Mouse (Mus musculus): ENCODE data around the gene Cela1. TPM values are rescaled to one million over a fixed set of nuclear protein-coding genes. Genes with fewer than 3 reads are reported as not detected.

Cela1 gene
- polyA plus RNA-seq, 1 experiment from 2014 or later: 2.2 TPM

DNA sequence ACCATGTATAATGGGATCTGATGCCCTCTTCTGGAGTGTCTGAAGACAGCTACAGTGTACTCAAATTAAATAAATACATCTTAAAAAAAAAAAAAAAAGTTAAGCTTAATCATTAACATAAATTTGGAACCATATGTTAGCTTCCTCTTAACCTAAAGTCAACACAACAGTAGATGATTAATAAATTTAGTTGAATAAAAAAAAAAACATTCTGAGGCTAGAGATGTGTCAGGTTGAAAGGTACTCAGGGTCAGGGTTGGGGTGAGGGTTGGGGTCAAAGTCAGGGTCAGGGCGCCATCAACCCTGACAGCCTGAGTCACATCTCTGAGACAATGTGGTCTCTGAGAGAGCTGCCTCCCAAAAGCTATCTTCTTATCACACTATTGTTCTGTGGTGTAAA lies 33.5 kb downstream of the Cela1 start:
- no peak overlapping the region for H3K9ac ChIP-seq
- 76% methylated on average over 1 of the region's 1 CpGs for WGBS
- H3K4me2 ChIP-seq: no peak overlapping the region
- H3K4me1 ChIP-seq (replicated peaks): no peaks in the 10 kb centered on the region
- no peak overlapping the region for H3K4me3 ChIP-seq
- H3K36me3 ChIP-seq: no peaks in the 10 kb centered on the region
- no peak overlapping the region for H3K27ac ChIP-seq
- ATAC-seq (replicated peaks; ENCODE audit: insufficient number of reproducible peaks, insufficient read depth, low FRiP score, low read depth): no peak
- H3K9me3 ChIP-seq (replicated peaks): no peaks in the 10 kb centered on the region
- no peaks in the 10 kb centered on the region for H3K27me3 ChIP-seq

DNA sequence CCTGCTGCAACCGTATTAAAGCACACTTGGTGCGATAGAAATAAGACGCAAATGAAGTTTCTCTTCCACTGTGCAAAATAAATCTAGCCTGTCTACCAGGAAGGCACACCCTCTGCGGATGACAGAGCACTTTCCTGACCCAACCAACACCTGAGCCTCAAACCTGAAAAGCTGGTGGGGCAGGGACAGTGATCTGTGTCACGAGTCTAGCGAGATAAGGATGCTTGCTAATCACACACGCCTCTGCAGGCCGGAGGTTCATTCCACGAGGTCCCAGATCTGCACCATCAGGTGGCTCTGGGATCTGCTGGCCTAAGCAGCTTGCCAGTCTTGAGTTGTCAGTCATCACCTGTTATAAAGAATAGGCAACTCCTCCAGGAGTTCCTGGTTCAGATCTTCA lies 36.1 kb downstream of the Cela1 start:
- no peaks in the 10 kb centered on the region for H3K27me3 ChIP-seq
- no peaks in the 10 kb centered on the region for H3K9me3 ChIP-seq (replicated peaks)
- no peaks in the 10 kb centered on the region for H3K4me1 ChIP-seq (replicated peaks)
- no peak overlapping the region for H3K9ac ChIP-seq
- no peak overlapping the region for H3K27ac ChIP-seq
- ATAC-seq (replicated peaks; ENCODE audit: insufficient number of reproducible peaks, insufficient read depth, low FRiP score, low read depth): no peak
- H3K4me3 ChIP-seq: no peak overlapping the region
- WGBS: 54% methylated on average over 9 of the region's 9 CpGs
- H3K4me2 ChIP-seq: no peak overlapping the region
- H3K36me3 ChIP-seq: no peaks in the 10 kb centered on the region

DNA sequence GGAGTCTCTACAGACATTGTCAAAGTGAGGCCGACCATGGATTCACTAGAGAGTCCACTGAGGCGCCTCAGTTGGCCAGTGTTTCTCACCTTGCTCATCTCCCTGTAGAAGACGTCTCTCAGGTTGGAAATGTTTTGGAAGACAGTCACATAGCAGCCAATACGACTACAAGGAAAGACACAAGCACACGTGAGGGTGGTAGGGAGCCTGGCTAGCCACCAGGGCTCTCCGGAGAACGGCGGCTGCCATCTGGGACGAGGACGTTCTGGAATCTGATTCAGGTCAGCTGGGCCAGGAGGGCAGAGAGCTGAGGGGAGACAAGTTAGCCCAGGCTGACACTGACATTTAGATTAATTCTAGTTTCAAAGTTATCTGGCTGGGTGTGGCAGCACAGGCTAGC lies 37.6 kb downstream of the Cela1 start:
- no peak for ATAC-seq (replicated peaks; ENCODE audit: insufficient number of reproducible peaks, insufficient read depth, low FRiP score, low read depth)
- Histone ChIP-seq H3K4me2 (no peak overlapping the region), H3K9me3 (replicated peaks) (no peaks in the 10 kb centered on the region), H3K27ac (no peak overlapping the region), H3K4me1 (replicated peaks) (no peaks in the 10 kb centered on the region), H3K9ac (no peak overlapping the region), H3K27me3 (peaks cover 3% of the 10 kb centered on the region; the same call in 1 of the 2 replicates), H3K36me3 (no peaks in the 10 kb centered on the region), H3K4me3 (no peak overlapping the region)
- WGBS: 74% methylated on average over 10 of the region's 10 CpGs

DNA sequence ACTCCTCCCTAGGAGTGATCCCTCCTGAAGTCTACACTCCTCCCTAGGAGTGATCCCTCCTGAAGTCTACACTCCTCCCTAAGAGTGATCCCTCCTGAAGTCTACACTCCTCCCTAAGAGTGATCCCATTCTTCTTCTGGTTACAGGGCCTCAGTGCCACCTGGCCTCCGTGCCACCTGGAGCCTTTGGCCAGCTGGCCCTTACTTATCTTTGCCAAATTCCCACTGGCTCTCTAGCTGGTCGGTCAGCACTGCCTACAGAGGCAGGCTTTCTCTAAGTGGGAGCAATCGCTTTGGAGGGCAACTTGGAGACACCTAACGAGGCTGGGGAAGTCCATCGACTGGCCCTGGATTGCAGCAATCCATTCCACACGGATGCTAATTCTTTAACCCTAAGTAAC lies 41.6 kb downstream of the Cela1 start:
- Histone ChIP-seq H3K4me3 (no peak overlapping the region), H3K4me2 (no peak overlapping the region), H3K27ac (no peak overlapping the region), H3K27me3 (peaks cover 7% of the 10 kb centered on the region; the same call in 1 of the 2 replicates), H3K36me3 (no peaks in the 10 kb centered on the region), H3K4me1 (replicated peaks) (peaks cover 4% of the 10 kb centered on the region; the same call in 1 of the 2 replicates), H3K9ac (no peak overlapping the region), H3K9me3 (replicated peaks) (no peaks in the 10 kb centered on the region)
- ATAC-seq (replicated peaks; ENCODE audit: insufficient number of reproducible peaks, insufficient read depth, low FRiP score, low read depth): no peak
- 71% methylated on average over 6 of the region's 6 CpGs for WGBS

DNA sequence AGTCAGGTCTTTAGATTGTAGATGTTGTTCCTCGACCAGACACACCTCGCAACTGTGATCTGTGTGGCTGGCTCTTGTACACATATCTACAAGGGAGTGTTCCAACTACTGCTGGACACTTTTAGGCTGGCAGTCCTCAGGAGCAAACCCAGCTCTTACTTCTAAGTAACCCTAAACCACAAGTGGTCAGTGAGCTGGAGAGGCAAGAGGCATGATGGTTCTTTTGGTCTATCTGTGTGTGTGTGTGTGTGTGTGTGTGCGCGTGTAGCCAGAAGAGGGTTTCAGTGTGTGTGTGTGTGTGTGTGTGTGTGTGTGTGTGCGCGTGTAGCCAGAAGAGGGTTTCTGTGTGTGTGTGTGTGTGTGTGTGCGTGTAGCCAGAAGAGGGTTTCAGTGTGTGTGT lies 45.3 kb downstream of the Cela1 start:
- H3K9me3 ChIP-seq (replicated peaks): no peaks in the 10 kb centered on the region
- no peak overlapping the region for H3K4me2 ChIP-seq
- 90% methylated on average over 7 of the region's 7 CpGs for WGBS
- peaks cover 17% of the 10 kb centered on the region for H3K4me1 ChIP-seq (replicated peaks)
- H3K4me3 ChIP-seq: no peak overlapping the region
- H3K9ac ChIP-seq: no peak overlapping the region
- no peaks in the 10 kb centered on the region for H3K36me3 ChIP-seq
- H3K27ac ChIP-seq: no peak overlapping the region
- H3K27me3 ChIP-seq: peaks cover 22% of the 10 kb centered on the region
- no peak for ATAC-seq (replicated peaks; ENCODE audit: insufficient number of reproducible peaks, insufficient read depth, low FRiP score, low read depth)

DNA sequence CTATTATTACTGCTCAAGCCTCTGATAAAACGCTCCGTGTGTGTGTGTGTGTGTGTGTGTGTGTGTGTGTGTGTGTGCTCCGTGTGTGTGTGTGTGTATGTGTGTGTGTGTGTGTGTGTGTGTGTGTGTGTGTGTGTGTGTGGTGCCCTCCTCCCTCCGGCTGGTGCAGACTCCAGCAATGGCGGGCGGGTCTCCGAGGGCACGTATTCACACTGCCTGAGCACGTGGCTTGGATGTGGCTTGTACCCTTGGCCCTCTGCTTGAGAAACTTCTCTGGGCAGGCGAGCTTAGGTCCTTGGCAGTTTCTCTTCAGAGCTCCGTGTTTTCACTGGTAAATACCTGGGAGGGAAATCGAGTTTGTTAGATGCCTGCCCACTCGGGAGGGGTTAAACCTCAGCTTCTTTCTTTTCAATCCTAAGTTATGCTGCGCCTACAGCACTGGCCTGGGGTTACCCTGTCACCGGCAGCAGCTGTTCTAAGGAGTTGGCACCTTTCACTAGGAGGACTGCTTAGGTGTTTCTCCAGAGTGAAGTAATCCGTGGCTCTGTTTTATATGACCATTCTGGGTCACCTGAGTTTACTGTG lies 46.4 kb downstream of the Cela1 start:
- 53% methylated on average over 11 of the region's 16 CpGs for WGBS
- H3K9me3 ChIP-seq (replicated peaks): no peaks in the 10 kb centered on the region
- peak overlapping the region; percentile 26 for H3K4me2 ChIP-seq
- H3K4me1 ChIP-seq (replicated peaks): peaks cover 28% of the 10 kb centered on the region
- no peak overlapping the region for H3K4me3 ChIP-seq
- H3K27ac ChIP-seq: peak overlapping the region; percentile 48; the same call in 1 of the 2 replicates
- H3K27me3 ChIP-seq: peaks cover 31% of the 10 kb centered on the region
- H3K9ac ChIP-seq: no peak overlapping the region; the same call in 1 of the 2 replicates
- no peak for ATAC-seq (replicated peaks; ENCODE audit: insufficient number of reproducible peaks, insufficient read depth, low FRiP score, low read depth)
- no peaks in the 10 kb centered on the region for H3K36me3 ChIP-seq

DNA sequence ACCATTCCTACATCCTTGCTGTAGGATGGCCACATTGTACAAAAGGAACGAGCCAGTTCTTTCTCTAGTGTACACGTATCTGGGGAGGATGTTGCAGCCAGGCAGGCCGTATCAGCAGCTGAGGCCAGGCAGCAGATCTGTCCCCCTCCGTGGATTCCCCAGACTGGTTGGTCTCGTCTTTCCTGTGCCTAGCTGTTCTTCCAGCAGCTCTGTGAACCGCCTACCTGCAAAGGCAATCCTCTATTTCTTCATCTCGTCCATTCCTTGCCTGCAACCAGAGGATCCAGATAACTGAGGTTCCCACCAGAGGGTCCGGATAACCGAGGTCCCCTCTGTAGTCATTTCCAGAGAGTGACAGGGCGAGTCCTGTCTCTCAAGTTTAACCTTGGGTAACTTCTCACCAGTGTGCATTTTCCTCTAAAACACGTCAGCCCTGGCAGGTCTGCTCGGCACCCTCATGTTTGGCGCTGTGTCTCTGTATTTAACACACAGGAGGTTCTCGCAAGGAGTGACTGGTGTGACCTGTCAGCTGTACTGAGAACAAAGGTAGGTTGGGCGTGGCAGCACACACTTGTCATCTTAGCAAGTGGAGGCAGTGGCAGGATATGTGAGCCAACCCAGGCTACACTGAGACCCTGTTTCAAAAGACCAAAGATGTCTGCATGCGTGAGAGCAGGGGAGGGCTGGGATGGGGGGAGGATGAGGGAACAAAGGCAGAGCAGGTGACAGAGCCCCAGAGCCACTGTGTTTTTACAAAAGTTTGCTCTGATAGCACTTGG lies 47.6 kb downstream of the Cela1 start:
- H3K36me3 ChIP-seq: no peaks in the 10 kb centered on the region
- no peaks in the 10 kb centered on the region for H3K9me3 ChIP-seq (replicated peaks)
- H3K9ac ChIP-seq: no peak overlapping the region
- ATAC-seq (replicated peaks; ENCODE audit: insufficient number of reproducible peaks, insufficient read depth, low FRiP score, low read depth): no peak
- 67% methylated on average over 16 of the region's 16 CpGs for WGBS
- peak overlapping the region; percentile 48 for H3K27ac ChIP-seq
- peak overlapping the region; percentile 26; the same call in 1 of the 2 replicates for H3K4me2 ChIP-seq
- peaks cover 32% of the 10 kb centered on the region for H3K4me1 ChIP-seq (replicated peaks)
- H3K4me3 ChIP-seq: no peak overlapping the region
- peaks cover 40% of the 10 kb centered on the region for H3K27me3 ChIP-seq

DNA sequence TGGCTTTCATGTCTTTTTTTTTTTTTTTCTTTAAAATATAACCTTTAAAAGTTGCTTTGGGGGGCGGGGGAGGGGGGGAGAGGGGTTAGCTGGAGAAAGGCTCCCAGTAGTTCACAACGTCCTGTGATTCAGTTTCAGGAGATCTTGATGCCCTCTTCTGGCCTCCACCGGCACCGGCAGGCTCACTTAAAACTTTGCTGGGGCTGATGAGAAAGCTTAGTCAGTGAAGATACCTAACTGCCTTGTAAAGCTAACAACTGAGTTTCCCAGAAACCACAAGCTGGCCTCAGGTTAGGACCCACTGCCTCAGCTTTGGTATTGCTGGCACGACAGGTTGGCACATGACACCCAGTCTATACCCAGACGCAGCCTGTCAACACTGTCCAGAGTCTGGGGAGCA lies 50.1 kb downstream of the Cela1 start:
- Histone ChIP-seq H3K4me2 (peak overlapping the region; percentile 98), H3K4me3 (peak overlapping the region; percentile 68; the same call in 1 of the 2 replicates)

DNA sequence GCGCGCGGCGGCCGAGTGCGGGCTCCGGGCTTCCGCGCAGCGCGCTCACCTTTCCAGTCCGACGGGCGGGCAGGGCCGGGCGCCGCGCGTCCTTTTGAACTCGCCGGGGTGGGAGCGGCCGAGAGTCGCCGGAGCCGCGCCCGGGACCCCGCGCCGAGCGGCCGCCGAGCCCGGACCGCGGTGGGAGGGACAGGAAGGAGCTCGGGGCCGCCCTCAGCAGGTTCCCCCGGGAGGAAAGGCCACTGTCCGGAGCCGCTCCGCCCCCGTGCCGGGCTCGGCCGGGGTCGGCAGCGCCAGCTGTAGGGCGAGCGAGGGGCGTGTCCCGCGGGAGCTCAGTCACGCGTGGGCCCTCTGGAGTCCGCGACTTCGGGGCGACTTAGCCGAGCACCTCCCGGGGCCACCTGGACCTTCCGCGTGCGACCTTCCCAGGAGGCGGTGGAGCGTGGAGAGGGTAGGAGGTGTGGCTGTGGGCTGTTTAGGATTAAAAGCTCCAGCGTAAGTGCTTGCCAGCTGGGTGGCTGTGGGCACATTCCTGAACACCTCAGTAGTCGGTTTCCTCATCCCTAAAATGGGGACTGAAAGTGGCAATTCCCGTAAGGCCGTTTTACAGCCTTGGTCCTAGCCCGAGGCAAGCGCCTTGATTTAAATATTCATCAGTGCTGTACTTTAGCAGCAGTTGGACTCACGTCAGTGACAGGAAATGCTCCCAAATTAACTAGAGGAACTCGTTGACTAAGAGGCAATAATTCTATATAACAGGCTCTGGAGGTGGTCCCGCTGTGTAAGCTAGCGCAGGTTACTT lies 50.8 kb downstream of the Cela1 start, which contains the start of gene Smagp:
Smagp (minus strand) TSS at position 241 of the 802 bp plus-strand sequence.
- peaks cover 48% of the 10 kb centered on the region for H3K27me3 ChIP-seq
- H3K4me3 ChIP-seq: peak within 1 kb of the TSS; percentile 68
- no peaks in the 10 kb centered on the region for H3K36me3 ChIP-seq
- peak within 1 kb of the TSS; percentile 60 for H3K9ac ChIP-seq
- peak within 1 kb of the TSS; percentile 48; the same call in 1 of the 2 replicates for H3K27ac ChIP-seq
- H3K9me3 ChIP-seq (replicated peaks): no peaks in the 10 kb centered on the region
- peak within 1 kb of the TSS; percentile 98 for H3K4me2 ChIP-seq
- WGBS: under 1% methylated on average over 71 of the region's 77 CpGs
- H3K4me1 ChIP-seq (replicated peaks): peaks cover 37% of the 10 kb centered on the region
- peak; percentile 50 for ATAC-seq (replicated peaks; ENCODE audit: insufficient number of reproducible peaks, insufficient read depth, low FRiP score, low read depth)

More for the DNA sequence above, 50.1 kb downstream of the Cela1 start:
- WGBS: 18% methylated on average over 6 of the region's 6 CpGs
- no peak overlapping the region for H3K27ac ChIP-seq
- no peaks in the 10 kb centered on the region for H3K36me3 ChIP-seq
- no peak overlapping the region for H3K9ac ChIP-seq
- ATAC-seq (replicated peaks; ENCODE audit: insufficient number of reproducible peaks, insufficient read depth, low FRiP score, low read depth): no peak
- peaks cover 48% of the 10 kb centered on the region for H3K27me3 ChIP-seq
- H3K4me1 ChIP-seq (replicated peaks): peaks cover 33% of the 10 kb centered on the region
- H3K9me3 ChIP-seq (replicated peaks): no peaks in the 10 kb centered on the region

DNA sequence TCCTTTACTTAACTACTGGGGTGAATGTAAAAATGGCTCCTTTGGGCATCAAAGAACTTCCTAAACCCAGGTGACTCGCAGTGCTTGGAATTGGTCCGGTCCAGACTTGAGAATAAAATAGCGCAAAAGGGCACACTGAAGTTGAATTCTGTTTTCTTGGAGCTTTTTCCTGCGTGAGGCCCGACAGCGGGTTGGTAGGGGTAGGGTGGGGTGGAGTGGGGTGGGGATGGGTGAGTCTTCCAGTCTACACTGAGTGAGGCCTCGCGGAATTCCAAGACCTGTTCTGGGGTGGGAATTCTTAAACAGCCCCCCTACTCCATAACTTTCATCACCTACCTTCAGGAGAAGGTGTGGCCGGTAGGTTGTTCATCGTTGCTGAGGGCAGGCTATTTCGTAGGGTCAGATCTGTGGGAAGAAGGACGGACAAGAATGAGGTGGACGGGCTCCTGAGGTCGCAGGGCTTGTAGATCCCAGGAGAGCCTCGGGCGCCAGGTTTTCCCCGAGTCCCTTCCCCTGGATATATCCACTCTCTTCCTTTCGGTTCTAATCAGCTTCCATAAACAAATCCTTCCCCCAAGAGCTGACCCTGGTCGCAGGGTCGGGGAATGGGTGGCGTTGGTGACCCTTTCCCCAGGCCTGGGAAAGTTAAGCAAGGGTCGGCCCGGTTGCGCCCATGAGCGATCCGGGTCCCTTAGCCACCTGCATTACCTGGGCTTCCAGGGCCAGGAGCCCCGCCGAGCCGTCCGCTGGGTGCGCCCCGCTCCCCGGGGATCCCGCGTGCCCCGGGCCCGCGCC lies 51.7 kb downstream of the Cela1 start:
- Histone ChIP-seq H3K9me3 (replicated peaks) (no peaks in the 10 kb centered on the region), H3K4me3 (peak overlapping the region; percentile 68), H3K4me2 (peak overlapping the region; percentile 98), H3K9ac (peak overlapping the region; percentile 60), H3K4me1 (replicated peaks) (peaks cover 33% of the 10 kb centered on the region), H3K36me3 (no peaks in the 10 kb centered on the region), H3K27ac (0 out of 2 replicates have a peak overlapping the region, but pooled peaks have one; percentile 48), H3K27me3 (peaks cover 48% of the 10 kb centered on the region)
- ATAC-seq (replicated peaks; ENCODE audit: insufficient number of reproducible peaks, insufficient read depth, low FRiP score, low read depth): no peak
- 3% methylated on average over 38 of the region's 38 CpGs for WGBS
